Mouse (Mus musculus) left cerebral cortex, adult 18-20 months (tissue): Measurements from ENCODE around the gene Samd8. TPM values are rescaled to one million over a fixed set of nuclear protein-coding genes. Genes with fewer than 3 reads are reported as not detected.
A peak's percentile ranks its signal among the peaks of the same experiment; 100 is the strongest.

ENCODE experiments used
- DNase-seq, 2 experiments: peaks; one replicate each; pipeline ENCODE4 v3.0.0; 2021 to 2022; ENCODE audit warnings: low spot score in 2 of 2, mixed read lengths in 1 of 2
- total RNA-seq, 2 experiments: library from RNA; stranded (reverse); gene quantifications; 2 replicates each; pipeline ENCODE4 v1.2.3; 2021

Samd8 gene
- total RNA-seq, 2 experiments from 2014 or later: 76.3 to 78.5 TPM

- DNase-seq: no peak
Measured at GRCm38 (mm10) chr14:21790585-21791251, 40.4 kb downstream of the Samd8 start.

GRCm38 (mm10) chr14:21791722-21792121 is 41.4 kb downstream of the Samd8 start:
- DNase-seq: no peak

- peak; percentile 36 to 59 for DNase-seq
Measured at GRCm38 (mm10) chr14:21792250-21792649, 41.9 kb downstream of the Samd8 start.

GRCm38 (mm10) chr14:21800641-21801040 is 50.3 kb downstream of the Samd8 start:
- no peak for DNase-seq

GRCm38 (mm10) chr14:21801624-21802023 is 51.3 kb downstream of the Samd8 start:
- DNase-seq: no peak

- DNase-seq: no peak
Measured at GRCm38 (mm10) chr14:21802543-21803206, 52.3 kb downstream of the Samd8 start.

GRCm38 (mm10) chr14:21806203-21806602 is 55.9 kb downstream of the Samd8 start:
- DNase-seq: no peak

- no peak for DNase-seq
Measured at GRCm38 (mm10) chr14:21806631-21807160, 56.4 kb downstream of the Samd8 start.

GRCm38 (mm10) chr14:21808208-21808922 is 58.0 kb downstream of the Samd8 start:
- no peak for DNase-seq

- no peak for DNase-seq
Measured at GRCm38 (mm10) chr14:21809418-21809817, 59.1 kb downstream of the Samd8 start.

GRCm38 (mm10) chr14:21811301-21811700 is 61.0 kb downstream of the Samd8 start:
- DNase-seq: no peak

- DNase-seq: no peak
Measured at GRCm38 (mm10) chr14:21811744-21812393, 61.5 kb downstream of the Samd8 start.

- peak; percentile 46 to 71 for DNase-seq
Measured at GRCm38 (mm10) chr14:21812590-21813162, 62.3 kb downstream of the Samd8 start.

- no peak for DNase-seq
Measured at GRCm38 (mm10) chr14:21813216-21813615, 62.9 kb downstream of the Samd8 start.

- no peak for DNase-seq
Measured at GRCm38 (mm10) chr14:21813847-21814246, 63.5 kb downstream of the Samd8 start.

GRCm38 (mm10) chr14:21814606-21815005 is 64.3 kb downstream of the Samd8 start:
- DNase-seq: no peak

- no peak for DNase-seq
Measured at GRCm38 (mm10) chr14:21816255-21816654, 65.9 kb downstream of the Samd8 start.

GRCm38 (mm10) chr14:21817453-21817852 is 67.1 kb downstream of the Samd8 start:
- DNase-seq: no peak

GRCm38 (mm10) chr14:21820880-21821505 is 70.7 kb downstream of the Samd8 start:
- no peak for DNase-seq

- DNase-seq: no peak
Measured at GRCm38 (mm10) chr14:21822307-21822706, 72.0 kb downstream of the Samd8 start.
